Mouse (Mus musculus): ENCODE data around the gene Jmjd7. TPM values are rescaled to one million over a fixed set of nuclear protein-coding genes. Genes with fewer than 3 reads are reported as not detected.

Gene Jmjd7
- total RNA-seq (2015): 2.6 and 5.0 TPM in 2 replicates
- 1.7 and 5.4 TPM in 2 replicates for total RNA-seq (2017)

DNA sequence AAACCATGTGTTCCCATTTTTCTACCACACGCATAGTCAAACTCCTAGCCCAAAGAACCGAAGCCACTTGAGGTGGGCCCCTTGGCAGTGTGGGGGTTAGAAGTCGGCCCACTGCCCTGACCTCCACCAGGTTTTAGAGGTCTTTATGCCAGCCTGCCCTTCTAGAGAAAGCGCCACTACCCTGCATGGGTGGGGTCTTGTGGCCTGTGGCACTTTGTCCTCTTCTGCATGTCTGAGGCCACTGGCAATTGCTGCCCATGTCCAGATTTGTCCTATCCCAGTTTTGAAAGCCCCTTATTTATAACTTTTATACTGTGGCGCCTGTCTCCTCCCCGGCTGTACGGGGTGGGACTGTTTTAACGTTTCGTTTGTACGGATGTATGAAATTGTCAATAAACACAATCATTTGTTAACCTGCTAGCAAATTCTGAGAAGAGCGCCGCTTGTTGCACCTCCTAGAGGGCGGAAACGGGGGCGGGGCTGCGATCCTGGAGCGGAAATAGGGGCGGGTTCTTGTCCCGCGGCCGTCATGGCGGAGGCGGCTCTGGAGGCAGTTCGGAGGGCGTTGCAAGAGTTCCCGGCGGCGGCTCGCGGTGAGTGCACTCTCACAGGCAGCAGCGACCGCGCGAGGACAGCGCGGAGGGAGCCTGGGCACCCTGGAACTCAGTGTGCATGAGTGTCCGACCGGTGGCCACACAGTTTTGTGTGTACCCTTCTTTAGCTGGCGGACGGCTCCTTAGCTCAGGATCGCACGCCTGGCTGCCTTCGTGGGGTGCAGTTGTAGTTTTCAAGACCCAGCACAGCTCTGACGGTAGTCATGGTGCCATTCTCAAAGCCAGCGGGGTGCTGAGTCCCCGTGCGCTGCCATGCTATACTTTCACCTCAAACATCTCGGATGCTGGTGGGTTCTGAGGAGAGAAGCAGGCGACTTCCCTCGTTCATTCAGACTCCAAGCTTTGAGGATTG lies at the start of gene Jmjd7, which contains the start of gene Gm28042:
Jmjd7 (plus strand) TSS at position 500 of the 966 bp plus-strand sequence.
Gm28042 (plus strand) TSS at position 510 of the 966 bp plus-strand sequence.
- peak; percentile 94 for ATAC-seq (replicated peaks; ENCODE audit: poor library complexity)

DNA sequence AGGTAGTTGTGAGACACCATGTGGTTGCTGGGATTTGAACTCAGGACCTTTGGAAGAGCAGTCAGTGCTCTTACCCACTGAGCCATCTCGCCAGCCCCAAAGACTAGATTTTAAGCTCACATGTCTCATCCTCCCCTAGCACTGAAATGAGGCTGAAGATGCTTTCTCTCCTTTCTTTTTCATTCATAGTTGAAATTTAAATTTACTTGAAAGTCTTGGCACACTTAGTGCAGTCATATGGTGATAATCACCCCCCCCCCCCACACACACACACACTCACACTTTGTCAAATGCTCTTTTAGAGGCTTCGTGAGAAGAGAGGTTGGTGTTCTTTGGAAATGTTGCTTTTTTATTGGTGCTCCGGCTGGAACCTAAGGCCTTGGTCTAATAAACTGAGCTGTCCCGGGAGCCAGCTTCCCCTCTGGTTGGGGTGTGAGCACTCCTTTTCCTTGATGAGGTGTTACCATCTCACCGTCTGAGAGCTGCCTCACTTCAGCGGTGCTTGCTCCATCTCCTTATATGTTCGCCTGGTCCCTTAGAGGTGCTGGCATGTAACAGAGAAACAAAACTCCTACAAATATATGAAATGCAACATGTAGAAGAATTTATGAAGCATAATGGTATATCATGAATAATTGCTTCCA lies 46.8 kb upstream of the Jmjd7 start:
- no peak for ATAC-seq (replicated peaks; ENCODE audit: poor library complexity)

DNA sequence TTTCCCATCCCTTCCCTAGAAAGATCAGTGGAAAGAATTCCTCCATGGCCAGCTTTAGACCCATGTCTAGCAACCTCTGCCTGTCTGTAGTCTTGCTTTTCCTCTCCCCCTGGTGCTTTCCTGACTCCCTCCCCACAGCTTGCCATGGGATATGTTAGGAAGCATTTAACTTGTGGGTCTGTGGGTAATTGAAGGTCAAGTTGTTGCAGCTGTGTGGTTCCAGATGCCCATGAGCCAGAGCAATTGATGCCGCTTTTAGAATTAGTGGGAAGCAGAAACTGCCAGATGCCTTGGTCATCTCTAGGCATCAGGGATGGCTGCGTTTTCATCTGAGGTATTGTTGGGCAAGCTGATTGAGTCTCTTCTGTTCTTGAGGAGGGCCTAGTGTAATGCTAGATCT lies 45.7 kb upstream of the Jmjd7 start:
- ATAC-seq (replicated peaks; ENCODE audit: poor library complexity): no peak

DNA sequence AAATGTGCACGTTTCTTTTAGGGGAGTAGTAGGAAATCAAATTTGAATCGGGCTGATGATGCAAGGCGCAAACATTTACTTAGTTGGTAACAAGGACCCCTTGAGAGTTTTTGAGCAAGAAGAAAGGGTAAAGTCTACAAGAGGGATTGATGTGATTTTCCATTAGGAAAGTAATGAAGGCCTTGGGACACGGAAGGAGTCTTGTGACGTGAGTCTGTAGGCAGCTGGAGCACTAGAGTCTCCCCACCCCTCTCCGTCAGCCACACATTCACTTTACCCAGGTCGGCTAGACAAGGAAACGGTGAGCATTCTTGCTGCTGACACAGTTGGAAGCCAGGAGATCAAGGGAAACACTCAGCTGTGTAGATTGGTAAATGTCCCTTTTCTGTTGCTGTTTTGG lies 41.4 kb upstream of the Jmjd7 start:
- ATAC-seq (replicated peaks; ENCODE audit: poor library complexity): no peak

DNA sequence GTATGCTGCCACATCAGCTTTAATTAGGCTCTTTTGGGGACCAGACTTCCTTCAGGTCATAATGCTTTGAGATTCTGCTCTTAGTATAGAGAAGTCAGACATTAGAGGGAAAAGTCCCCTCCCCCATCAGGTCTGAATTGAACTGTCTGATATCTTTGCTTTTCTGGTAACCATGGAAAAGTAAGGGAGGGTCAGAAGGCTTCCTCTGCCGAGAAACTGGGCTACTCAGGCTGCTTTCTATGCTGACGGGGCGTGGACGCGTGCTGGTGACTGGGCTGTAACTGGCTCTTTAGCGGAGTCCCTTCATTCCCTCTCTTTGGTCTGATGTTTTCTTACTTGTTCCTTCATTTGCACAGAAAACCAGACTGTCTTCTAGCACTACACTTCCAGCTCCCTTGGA lies 40.9 kb upstream of the Jmjd7 start:
- peak; percentile 34 for ATAC-seq (replicated peaks; ENCODE audit: poor library complexity)

DNA sequence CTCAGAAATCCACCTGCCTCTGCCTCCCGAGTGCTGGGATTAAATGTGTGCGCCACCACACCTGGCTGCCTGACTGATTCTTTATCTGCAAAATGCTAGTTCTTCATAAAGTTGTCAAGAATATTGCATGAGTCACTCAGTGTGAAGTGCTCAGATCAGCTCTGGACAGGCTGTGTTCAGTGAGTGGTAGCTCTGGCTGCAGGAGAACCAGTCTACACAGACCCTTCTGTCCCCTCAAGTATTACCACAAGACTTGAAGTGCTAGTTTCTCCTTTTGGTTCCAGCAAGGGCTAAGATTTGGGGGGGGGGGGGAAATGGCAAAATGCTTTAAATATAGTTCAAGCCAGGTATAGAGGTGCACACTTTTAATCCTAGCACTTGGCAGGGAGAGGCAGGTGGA lies 39.8 kb upstream of the Jmjd7 start:
- ATAC-seq (replicated peaks; ENCODE audit: poor library complexity): no peak

DNA sequence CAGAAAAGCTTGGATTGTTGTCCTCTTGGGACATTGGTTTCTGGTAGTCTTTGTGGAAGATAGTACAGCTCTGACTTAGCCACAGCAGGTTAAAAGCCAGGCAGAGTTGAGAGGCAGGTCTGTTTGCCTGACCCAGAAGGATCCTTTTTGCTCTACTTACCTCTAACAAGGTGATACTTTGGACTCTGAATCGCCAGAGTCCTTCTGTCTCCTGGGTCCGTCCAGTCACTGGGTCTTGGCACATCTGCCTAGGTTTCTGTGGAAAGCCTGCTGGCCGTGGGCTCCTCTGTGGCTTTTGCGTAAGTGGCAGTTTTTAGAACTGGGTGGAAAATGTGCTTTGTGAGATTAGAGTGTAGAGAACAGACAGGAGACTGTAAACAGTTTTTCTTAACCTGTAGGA lies 38.3 kb upstream of the Jmjd7 start:
- ATAC-seq (replicated peaks; ENCODE audit: poor library complexity): peak; percentile 37

DNA sequence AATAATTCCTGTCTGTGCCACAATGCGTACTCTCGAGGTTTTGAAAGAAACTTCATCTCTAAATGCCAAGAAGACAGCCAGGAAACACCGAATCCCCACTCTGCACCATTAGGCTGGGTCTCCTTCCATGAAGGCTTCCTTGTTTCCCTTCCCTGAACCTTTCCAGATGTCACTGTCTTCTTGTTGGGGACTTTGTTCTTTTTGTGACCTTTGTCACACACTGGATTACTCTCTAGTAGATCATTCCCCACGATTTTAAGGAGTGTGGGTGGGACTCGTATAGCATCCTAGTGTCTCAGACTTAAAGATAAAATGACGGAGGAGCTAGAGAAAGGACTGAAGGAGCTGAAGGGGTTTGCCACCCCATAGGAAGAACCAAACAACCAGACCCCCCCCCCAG lies 36.4 kb upstream of the Jmjd7 start:
- no peak for ATAC-seq (replicated peaks; ENCODE audit: poor library complexity)

DNA sequence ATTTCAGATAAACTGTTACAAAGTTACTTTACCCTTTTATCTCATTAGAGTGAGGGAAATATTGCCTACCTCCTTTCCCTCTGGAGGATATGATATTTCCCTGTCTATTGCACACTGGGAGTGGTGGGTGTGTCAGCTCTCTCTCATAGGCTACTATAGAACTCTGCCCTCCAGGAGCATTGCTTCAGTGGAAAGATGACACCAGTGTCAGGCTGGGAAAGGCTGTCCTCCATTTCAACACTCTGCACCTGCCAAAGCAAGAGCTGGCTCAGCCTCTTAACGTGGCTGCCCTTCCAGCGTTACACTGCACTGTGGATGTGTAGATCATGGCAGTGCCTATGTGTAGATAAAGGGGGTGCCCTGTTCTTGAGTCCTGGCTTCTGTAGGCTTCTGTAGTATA lies 34.9 kb upstream of the Jmjd7 start:
- ATAC-seq (replicated peaks; ENCODE audit: poor library complexity): no peak

DNA sequence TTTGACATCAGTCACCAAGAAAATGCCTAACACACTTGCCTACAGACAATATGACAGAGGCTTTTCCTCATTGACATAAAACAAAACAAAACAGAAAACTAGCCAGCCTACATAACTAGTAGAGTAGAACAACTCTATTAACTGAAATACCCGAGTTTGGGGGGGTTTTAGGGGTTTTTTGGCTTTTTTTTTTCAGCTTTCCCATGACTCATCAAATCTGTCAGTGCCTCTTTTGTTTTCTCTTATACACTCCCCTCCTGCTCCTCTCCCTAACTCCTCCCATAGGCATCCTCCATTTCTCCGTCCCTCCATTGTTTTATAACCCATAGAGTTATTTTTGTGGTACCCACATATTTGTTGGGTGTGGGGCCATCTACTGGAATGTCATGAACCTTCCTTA lies 33.8 kb upstream of the Jmjd7 start:
- ATAC-seq (replicated peaks; ENCODE audit: poor library complexity): no peak

DNA sequence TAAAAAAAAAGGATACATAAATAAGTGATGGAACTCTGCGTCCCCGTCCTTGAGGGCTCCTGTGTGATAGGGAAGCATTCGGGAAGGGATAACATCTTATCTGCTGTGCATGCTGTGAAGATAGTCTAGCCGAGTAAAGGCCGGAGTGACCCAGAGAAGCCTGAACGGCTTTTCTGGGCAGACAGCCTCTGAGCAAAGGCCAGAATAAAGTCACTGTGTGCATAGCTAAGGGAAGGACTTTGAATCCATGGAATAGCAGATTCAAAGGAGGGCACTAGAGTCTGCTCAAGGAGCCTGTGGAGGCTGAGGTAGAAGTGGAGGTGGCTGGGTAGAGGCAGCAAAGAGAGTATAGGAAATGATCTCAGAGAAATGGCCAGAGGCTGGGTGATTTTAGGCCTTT lies 32.4 kb upstream of the Jmjd7 start:
- ATAC-seq (replicated peaks; ENCODE audit: poor library complexity): no peak

DNA sequence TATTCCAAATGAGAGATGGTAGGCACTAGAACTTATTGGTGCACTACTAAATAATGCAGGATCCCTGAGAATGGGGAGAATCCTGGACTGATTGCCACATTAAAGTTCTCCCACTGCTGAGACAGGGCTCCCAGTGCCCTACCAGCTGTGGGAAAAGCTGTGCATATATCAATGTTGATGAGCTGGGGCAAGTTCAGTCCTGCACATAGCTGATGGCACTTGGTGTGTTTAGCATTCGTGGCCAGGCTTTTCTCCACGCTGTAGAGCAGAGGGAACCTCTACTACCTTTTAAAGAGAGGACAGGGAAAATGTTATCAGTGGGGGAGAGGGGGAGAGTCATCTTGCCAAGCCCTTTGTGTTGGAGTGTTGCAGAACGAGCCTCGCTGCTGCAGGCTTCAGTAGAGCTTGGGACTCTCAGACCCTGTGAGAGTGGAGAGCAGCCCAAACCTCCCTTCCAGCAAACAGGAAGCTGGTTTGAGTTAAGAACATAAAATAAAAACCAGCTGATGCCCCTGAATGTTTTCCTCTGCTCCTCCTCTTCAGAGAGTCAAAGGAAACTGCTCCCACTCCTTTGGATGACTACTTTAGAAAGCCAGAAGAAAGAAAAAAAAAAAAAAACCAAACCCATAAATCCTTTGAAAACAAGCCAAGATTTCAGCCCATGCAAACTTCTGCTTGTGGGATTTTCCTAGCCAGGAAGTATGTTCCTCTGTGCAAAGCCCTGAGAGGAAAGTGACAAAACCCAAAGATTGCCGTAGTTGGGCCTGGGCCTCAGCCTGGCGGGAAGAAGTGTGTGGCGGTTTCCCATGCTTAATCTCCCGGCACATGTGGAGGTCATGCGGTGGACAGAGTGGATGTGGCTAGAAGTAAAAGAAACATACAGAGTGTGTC lies 31.6 kb upstream of the Jmjd7 start:
- peak; percentile 84 for ATAC-seq (replicated peaks; ENCODE audit: poor library complexity)

DNA sequence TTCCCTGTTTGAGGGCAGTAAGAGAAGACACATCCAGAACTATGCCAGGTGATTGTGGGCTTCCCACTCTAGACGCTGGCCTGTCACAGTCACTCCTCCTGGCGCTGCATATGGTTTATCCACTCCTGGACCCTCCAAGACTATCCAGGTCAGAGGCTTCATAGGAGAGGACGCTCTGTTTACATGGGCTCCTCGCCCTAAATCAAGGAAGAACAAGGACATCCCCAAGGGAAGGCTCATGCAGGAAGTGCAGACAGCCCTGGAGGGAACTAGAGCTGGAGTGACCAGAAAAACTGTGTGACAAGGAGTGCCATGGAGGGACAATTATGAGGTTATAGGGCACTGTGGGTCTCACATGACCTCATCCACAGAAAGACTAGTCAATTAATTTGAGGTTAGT lies 29.9 kb upstream of the Jmjd7 start:
- ATAC-seq (replicated peaks; ENCODE audit: poor library complexity): no peak

DNA sequence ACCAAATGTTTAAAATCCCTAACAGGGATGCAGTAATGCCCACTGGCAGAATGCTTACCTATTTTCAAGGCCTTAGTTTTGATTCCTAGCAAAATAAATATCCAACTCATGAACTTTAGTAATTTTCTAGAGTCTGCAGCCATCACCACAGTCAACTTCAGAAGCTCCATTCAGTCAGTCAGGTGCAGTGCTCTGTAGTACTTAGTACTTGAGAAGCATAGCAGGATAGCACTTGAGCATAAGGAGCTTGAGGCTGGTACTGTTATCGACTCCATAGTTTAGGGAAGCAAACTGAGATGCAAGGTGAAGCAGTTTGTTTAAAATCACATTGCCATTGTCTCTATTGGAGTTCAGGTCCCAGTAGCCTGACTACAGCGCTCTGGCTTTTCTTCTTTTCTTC lies 27.6 kb upstream of the Jmjd7 start:
- ATAC-seq (replicated peaks; ENCODE audit: poor library complexity): no peak

DNA sequence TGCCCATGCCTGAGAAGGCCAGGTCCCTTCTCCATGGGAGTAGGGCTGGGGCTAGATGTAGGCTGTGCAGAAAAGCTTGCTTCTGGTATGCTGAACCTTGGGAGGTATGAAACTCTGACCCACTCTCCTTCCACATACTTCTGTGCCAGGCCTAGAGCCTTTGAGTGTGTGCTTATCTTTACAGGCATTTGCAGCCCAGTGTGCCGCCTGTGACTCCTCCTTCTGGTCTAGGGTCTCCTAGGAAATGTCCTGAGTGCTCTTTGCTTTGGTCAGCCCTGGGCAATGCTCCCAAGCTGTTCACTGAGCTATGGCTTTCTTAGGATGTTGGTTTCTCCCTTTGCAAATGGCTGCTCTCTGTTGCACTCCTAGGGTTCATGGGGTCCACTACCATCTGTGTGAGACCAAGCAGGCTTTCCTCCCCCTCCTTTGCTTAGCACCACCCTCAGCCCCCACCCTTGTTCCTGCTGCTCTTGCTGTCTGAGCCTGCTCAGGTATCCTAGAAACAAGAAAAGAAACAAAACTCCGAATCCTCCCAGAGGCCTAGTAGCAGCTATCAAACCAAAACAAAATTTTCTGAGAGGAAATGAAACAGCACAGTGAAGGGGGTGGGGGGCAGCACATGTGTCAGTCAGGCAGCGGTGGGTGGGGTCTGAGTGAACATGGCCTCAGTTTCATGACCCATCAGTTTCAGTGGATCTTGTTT lies 26.2 kb upstream of the Jmjd7 start:
- ATAC-seq (replicated peaks; ENCODE audit: poor library complexity): peak; percentile 44

DNA sequence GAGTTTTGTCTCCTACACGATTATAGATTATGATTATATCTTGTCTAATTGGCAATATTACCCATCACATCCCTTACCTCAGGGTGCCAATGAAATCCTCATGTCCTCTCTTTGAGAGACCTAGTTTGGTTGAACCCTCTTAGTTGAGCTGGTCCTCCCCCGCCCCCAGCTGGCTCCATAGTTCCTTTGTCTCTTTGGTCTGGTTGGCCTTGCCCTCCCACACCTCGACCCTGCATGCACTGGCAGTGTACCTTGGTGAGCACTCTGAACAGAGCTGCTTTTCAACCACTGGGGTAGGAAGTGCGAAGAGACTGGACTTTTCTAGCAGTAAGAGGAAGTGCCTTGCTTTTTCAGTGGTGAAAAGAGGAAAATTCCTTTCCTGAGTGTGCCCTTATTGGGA lies 25.3 kb upstream of the Jmjd7 start:
- no peak for ATAC-seq (replicated peaks; ENCODE audit: poor library complexity)

DNA sequence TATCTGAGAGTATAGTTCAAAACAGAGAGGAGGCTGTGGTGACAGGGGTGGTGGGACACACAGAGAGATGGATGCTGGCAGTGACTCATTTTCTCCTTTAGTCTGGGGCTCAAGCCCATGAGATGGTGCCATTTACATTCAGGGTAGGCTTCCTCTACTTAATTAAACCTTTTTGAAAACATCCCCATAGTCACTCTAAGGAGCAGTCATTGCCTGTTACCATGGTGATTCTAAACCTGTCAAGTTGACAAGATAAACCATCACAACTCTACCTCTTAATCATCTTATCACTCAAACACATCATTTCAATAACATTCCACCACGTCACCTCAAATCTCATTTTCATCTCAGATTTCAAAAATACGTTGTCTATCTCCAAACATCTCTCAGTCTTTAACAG lies 23.3 kb upstream of the Jmjd7 start:
- ATAC-seq (replicated peaks; ENCODE audit: poor library complexity): no peak

DNA sequence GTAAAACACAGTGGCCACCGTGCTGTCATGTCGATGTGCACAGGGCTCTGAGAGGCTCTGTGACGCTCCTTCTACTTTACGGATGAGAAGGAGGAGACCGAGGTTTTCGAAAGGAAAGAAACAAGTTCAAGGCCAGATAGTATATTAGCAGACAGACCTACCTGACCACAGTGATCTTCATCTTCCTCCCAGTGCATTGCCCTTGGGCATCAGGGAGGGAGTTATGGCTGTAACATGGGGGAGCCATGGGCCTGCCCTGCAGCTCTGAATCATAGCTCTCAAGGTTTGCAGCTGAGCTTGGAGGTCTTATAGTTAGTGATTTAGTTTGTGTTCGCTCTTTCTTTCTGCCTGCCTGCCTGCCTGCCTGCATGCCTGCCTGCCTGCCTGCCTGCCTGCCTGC lies 20.6 kb upstream of the Jmjd7 start:
- no peak for ATAC-seq (replicated peaks; ENCODE audit: poor library complexity)

DNA sequence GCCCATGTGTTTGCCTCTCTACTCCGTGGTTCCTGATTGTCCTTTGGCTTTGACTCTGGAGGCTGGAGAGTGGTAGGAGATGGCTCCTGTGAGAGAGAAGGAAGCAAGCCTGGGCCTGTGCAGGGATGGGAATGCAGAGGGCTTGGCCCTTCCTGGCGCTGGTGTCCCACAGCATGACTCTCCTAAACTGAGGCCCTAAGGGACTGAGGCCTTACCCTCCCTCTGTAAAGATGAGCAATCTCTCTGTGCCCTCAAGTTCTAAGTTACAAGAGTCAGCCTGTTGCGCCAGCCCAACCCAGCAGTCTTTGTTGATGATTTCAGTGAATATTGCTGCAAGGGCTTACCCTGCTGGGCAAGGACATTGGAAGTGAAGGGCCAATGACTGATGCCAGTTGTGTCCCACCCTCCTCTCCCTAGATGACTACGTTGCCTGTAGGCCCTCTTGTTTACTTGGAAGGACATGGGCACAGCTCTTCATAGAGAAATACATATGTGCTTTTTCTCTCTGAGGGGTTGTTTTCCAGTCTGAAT lies 19.5 kb upstream of the Jmjd7 start:
- ATAC-seq (replicated peaks; ENCODE audit: poor library complexity): no peak

DNA sequence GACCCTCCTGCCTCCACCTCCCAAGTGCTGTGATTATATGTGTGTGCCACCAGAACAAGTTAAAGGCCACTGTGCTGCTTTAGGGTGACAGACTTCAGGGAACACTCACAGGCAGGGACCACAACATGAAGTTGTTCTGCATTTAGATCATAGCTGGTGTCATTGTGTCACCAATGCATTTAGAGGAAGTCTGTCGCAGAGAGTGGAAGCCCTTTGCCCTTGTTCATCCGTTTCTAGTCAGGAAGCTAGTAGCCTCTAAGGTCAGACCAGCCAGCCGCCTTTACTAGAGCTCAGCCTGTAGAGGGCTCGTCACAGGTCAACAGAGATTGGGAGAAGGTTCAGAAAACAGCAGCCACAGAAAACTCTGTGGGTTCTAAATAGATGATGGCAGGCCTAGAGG lies 18.6 kb upstream of the Jmjd7 start:
- ATAC-seq (replicated peaks; ENCODE audit: poor library complexity): peak; percentile 84
